Mouse (Mus musculus): Measurements from ENCODE around the gene Gm15517.

GRCm38 (mm10) chr7:44249248-44249647 lies 12.0 kb upstream of the Gm15517 start:
- no peak for TF ChIP-seq CTCF (conservative IDR thresholded peaks at IDR 0.05; ENCODE audit: low read length)
- TF ChIP-seq POU5F1 (IDR thresholded peaks at IDR 0.05; ENCODE audit: borderline replicate concordance, low read length) = no peak
